Mouse (Mus musculus) retina, postnatal 1 day (tissue): ENCODE results near the gene Fahd2a.
A peak's percentile ranks its signal among the peaks of the same experiment; 100 is the strongest.

Source experiments
- DNase-seq: peaks from one replicate; pipeline ENCODE4 v3.0.0-alpha.2; 2012

The Fahd2a gene

GRCm38 (mm10) chr2:127444055-127444789, at the start of gene Fahd2a:
TSS of gene Fahd2a (minus strand) at chr2:127444565.
- peak; percentile 93 for DNase-seq

- DNase-seq, result peak; percentile 81
Measured at GRCm38 (mm10) chr2:127484476-127485170, 40.3 kb upstream of the Fahd2a start.

- DNase-seq, result peak; percentile 20
Measured at GRCm38 (mm10) chr2:127483001-127483400, 38.6 kb upstream of the Fahd2a start.

GRCm38 (mm10) chr2:127482533-127482911, 38.2 kb upstream of the Fahd2a start:
- peak; percentile 53 for DNase-seq

GRCm38 (mm10) chr2:127481841-127482532, 37.6 kb upstream of the Fahd2a start:
- no peak for DNase-seq

- no peak for DNase-seq
Measured at GRCm38 (mm10) chr2:127479763-127480162, 35.4 kb upstream of the Fahd2a start.

- no peak for DNase-seq
Measured at GRCm38 (mm10) chr2:127479210-127479609, 34.8 kb upstream of the Fahd2a start.

GRCm38 (mm10) chr2:127472279-127472678, 27.9 kb upstream of the Fahd2a start:
- no peak for DNase-seq

GRCm38 (mm10) chr2:127471281-127471680, 26.9 kb upstream of the Fahd2a start:
- no peak for DNase-seq

GRCm38 (mm10) chr2:127470661-127471060, 26.3 kb upstream of the Fahd2a start:
- no peak for DNase-seq

- DNase-seq, result no peak
Measured at GRCm38 (mm10) chr2:127470183-127470582, 25.8 kb upstream of the Fahd2a start.

- DNase-seq, result peak; percentile 81
Measured at GRCm38 (mm10) chr2:127462314-127462713, 17.9 kb upstream of the Fahd2a start.

- DNase-seq, result no peak
Measured at GRCm38 (mm10) chr2:127461351-127461750, 17.0 kb upstream of the Fahd2a start.

GRCm38 (mm10) chr2:127459341-127459740, 15.0 kb upstream of the Fahd2a start:
- DNase-seq, result no peak

- peak; percentile 85 for DNase-seq
Measured at GRCm38 (mm10) chr2:127453764-127454163, 9.4 kb upstream of the Fahd2a start.

- no peak for DNase-seq
Measured at GRCm38 (mm10) chr2:127453141-127453540, 8.8 kb upstream of the Fahd2a start.

GRCm38 (mm10) chr2:127451748-127452147, 7.4 kb upstream of the Fahd2a start:
- DNase-seq, result no peak

GRCm38 (mm10) chr2:127449691-127450090, 5.3 kb upstream of the Fahd2a start:
- DNase-seq, result no peak

- no peak for DNase-seq
Measured at GRCm38 (mm10) chr2:127446847-127447246, 2.5 kb upstream of the Fahd2a start.

GRCm38 (mm10) chr2:127437697-127438096, 6.7 kb downstream of the Fahd2a start:
- no peak for DNase-seq

- DNase-seq, result no peak
Measured at GRCm38 (mm10) chr2:127435554-127435953, 8.8 kb downstream of the Fahd2a start.

GRCm38 (mm10) chr2:127435135-127435534, 9.2 kb downstream of the Fahd2a start:
- DNase-seq, result peak; percentile 35

- no peak for DNase-seq
Measured at GRCm38 (mm10) chr2:127433487-127434295, 10.7 kb downstream of the Fahd2a start.
